Mouse (Mus musculus) MEL (cell line): ENCODE results near the gene Foxj3. TPM values are rescaled to one million over a fixed set of nuclear protein-coding genes. Genes with fewer than 3 reads are reported as not detected.

ENCODE experiments used
- DNase-seq: peaks from one replicate; pipeline ENCODE4 v3.0.0; 2011; ENCODE audit warnings: low read depth, low spot score
- H3K27ac ChIP-seq: 2 replicates; pipeline ENCODE4 v1.5.1; 2012; ENCODE audit warnings: low read depth, mild to moderate bottlenecking, control low read depth, low read length, moderate library complexity; ENCODE audit not compliant: control insufficient read depth
- H3K27me3 ChIP-seq, 2 experiments: fragments of 150-350 bp in 1 of 2; sonication (generic) in 1 of 2; 2 replicates each; pipeline ENCODE4 v1.6.1; 2012; ENCODE audit warnings: low read length in 2 of 2, mild to moderate bottlenecking in 2 of 2, improper control_type of control experiment in 1 of 2, moderate library complexity in 1 of 2; ENCODE audit not compliant: insufficient read depth in 2 of 2, control insufficient read depth in 1 of 2
- H3K36me3 ChIP-seq, 2 experiments: 2 replicates each; pipeline ENCODE4 v1.6.1; 2012 to 2014; ENCODE audit warnings: low read length in 2 of 2, improper control_type of control experiment in 1 of 2, inconsistent platforms in 1 of 2, mild to moderate bottlenecking in 1 of 2; ENCODE audit not compliant: insufficient read depth in 2 of 2, control insufficient read depth in 1 of 2
- H3K4me1 ChIP-seq, 2 experiments: fragments of 150-350 bp in 1 of 2; sonication (generic) in 1 of 2; 2 replicates each; pipeline ENCODE4 v1.6.1; 2012; ENCODE audit warnings: low read length in 2 of 2, improper control_type of control experiment in 1 of 2, mild to moderate bottlenecking in 1 of 2; ENCODE audit not compliant: insufficient read depth in 2 of 2, control insufficient read depth in 1 of 2
- H3K4me3 ChIP-seq, 2 experiments: fragments of 150-350 bp in 1 of 2; sonication (generic) in 1 of 2; 2 replicates each; pipeline ENCODE4 v1.5.1; 2012; ENCODE audit warnings: low read depth in 2 of 2, low read length in 2 of 2, mild to moderate bottlenecking in 2 of 2, moderate library complexity in 2 of 2, control low read depth in 1 of 2, improper control_type of control experiment in 1 of 2; ENCODE audit not compliant: control insufficient read depth in 1 of 2, insufficient read depth in 1 of 2
- H3K79me2 ChIP-seq: 2 replicates; pipeline ENCODE4 v1.6.1; 2012; ENCODE audit warnings: mild to moderate bottlenecking, low read length, moderate library complexity; ENCODE audit not compliant: control insufficient read depth, poor library complexity, insufficient read depth
- H3K9ac ChIP-seq: 2 replicates; pipeline ENCODE4 v1.6.1; 2012; ENCODE audit warnings: low read depth, mild to moderate bottlenecking, control low read depth, low read length, moderate library complexity; ENCODE audit not compliant: control insufficient read depth, poor library complexity, severe bottlenecking
- H3K9me3 ChIP-seq: fragments of 150-350 bp; sonication (generic); replicated peaks from 2 replicates; pipeline ENCODE4 v1.6.1; 2012; ENCODE audit warnings: mild to moderate bottlenecking, low read length, improper control_type of control experiment, moderate library complexity; ENCODE audit not compliant: insufficient read depth
- BHLHE40 ChIP-seq: IDR thresholded peaks from 2 replicates; pipeline ENCODE4 v1.6.1; 2012; ENCODE audit warnings: low read depth, mild to moderate bottlenecking, inconsistent platforms, low read length, improper control_type of control experiment, borderline replicate concordance
- CHD1 ChIP-seq: IDR thresholded peaks from 2 replicates; pipeline ENCODE4 v1.6.1; 2012; ENCODE audit warnings: low read depth, mild to moderate bottlenecking, inconsistent platforms, low read length, improper control_type of control experiment
- CHD2 ChIP-seq: IDR thresholded peaks from 2 replicates; pipeline ENCODE4 v1.6.1; 2011; ENCODE audit warnings: low read length, improper control_type of control experiment
- CTCF ChIP-seq, 3 experiments: IDR thresholded peaks in 2 of 3; conservative IDR thresholded peaks in 1 of 3; 2 replicates each; pipeline ENCODE4 v1.5.1; 2011 to 2012; ENCODE audit warnings: low read length in 3 of 3, low read depth in 2 of 3, mild to moderate bottlenecking in 2 of 3, improper control_type of control experiment in 1 of 3, inconsistent platforms in 1 of 3, mixed read lengths in 1 of 3, moderate library complexity in 1 of 3; ENCODE audit not compliant: control insufficient read depth in 1 of 3, insufficient read depth in 1 of 3, poor library complexity in 1 of 3, severe bottlenecking in 1 of 3
- ELF1 ChIP-seq: IDR thresholded peaks from 2 replicates; pipeline ENCODE4 v1.6.1; 2014; ENCODE audit warnings: low read depth, mild to moderate bottlenecking, inconsistent platforms, low read length, improper control_type of control experiment, moderate library complexity
- ETS1 ChIP-seq: IDR thresholded peaks from 2 replicates; pipeline ENCODE4 v1.6.1; 2012; ENCODE audit warnings: low read depth, mild to moderate bottlenecking, inconsistent platforms, low read length, improper control_type of control experiment, moderate library complexity
- GABPA ChIP-seq: IDR thresholded peaks from 2 replicates; pipeline ENCODE4 v1.6.1; 2012; ENCODE audit warnings: low read depth, mild to moderate bottlenecking, inconsistent platforms, low read length, improper control_type of control experiment, moderate library complexity
- GATA1 ChIP-seq: IDR thresholded peaks from 2 replicates; pipeline ENCODE4 v1.6.1; 2011; ENCODE audit warnings: low read depth, low read length, improper control_type of control experiment
- HCFC1 ChIP-seq: IDR thresholded peaks from 2 replicates; pipeline ENCODE4 v1.6.1; 2012; ENCODE audit warnings: low read depth, mild to moderate bottlenecking, inconsistent platforms, low read length, improper control_type of control experiment, moderate library complexity
- JUND ChIP-seq: IDR thresholded peaks from 2 replicates; pipeline ENCODE4 v1.6.1; 2011; ENCODE audit warnings: low read depth, mild to moderate bottlenecking, improper control_type of control experiment, low read length
- KAT2A ChIP-seq: conservative IDR thresholded peaks from 2 replicates; pipeline ENCODE4 v1.6.1; 2012; ENCODE audit warnings: low read depth, low read length, improper control_type of control experiment, inconsistent platforms
- MAFK ChIP-seq: IDR thresholded peaks from 2 replicates; pipeline ENCODE4 v1.6.1; 2011; ENCODE audit warnings: low read depth, mild to moderate bottlenecking, low read length, improper control_type of control experiment, borderline replicate concordance
- MAZ ChIP-seq: IDR thresholded peaks from 2 replicates; pipeline ENCODE4 v1.6.1; 2012; ENCODE audit warnings: low read depth, mild to moderate bottlenecking, inconsistent platforms, low read length, improper control_type of control experiment
- MEF2A ChIP-seq: IDR thresholded peaks from 2 replicates; pipeline ENCODE4 v1.6.1; 2014; ENCODE audit warnings: low read depth, mild to moderate bottlenecking, inconsistent platforms, low read length, improper control_type of control experiment; ENCODE audit not compliant: poor library complexity, insufficient replicate concordance, severe bottlenecking; ENCODE audit errors: extremely low read depth
- MXI1 ChIP-seq: IDR thresholded peaks from 2 replicates; pipeline ENCODE4 v1.6.1; 2011; ENCODE audit warnings: mild to moderate bottlenecking, low read depth, low read length, improper control_type of control experiment
- MYC ChIP-seq: IDR thresholded peaks from 2 replicates; pipeline ENCODE4 v1.6.1; 2011; ENCODE audit warnings: low read depth, mild to moderate bottlenecking, low read length, improper control_type of control experiment, moderate library complexity
- NELFE ChIP-seq: IDR thresholded peaks from 2 replicates; pipeline ENCODE4 v1.6.1; 2011; ENCODE audit warnings: low read depth, low read length, improper control_type of control experiment
- NRF1 ChIP-seq: IDR thresholded peaks from 2 replicates; pipeline ENCODE4 v1.6.1; 2014; ENCODE audit warnings: low read depth, mild to moderate bottlenecking, inconsistent platforms, low read length, improper control_type of control experiment, moderate library complexity; ENCODE audit not compliant: poor library complexity, insufficient read depth, severe bottlenecking
- POLR2A ChIP-seq, 2 experiments: IDR thresholded peaks; 2 replicates each; pipeline ENCODE4 v1.6.1; 2011 to 2012; ENCODE audit warnings: low read length in 2 of 2, mild to moderate bottlenecking in 2 of 2, control low read depth in 1 of 2, improper control_type of control experiment in 1 of 2, low read depth in 1 of 2, moderate library complexity in 1 of 2; ENCODE audit not compliant: control insufficient read depth in 1 of 2, insufficient read depth in 1 of 2, poor library complexity in 1 of 2
- POLR2AphosphoS2 ChIP-seq: IDR thresholded peaks from 2 replicates; pipeline ENCODE4 v1.6.1; 2011; ENCODE audit warnings: low read length, improper control_type of control experiment
- RAD21 ChIP-seq: IDR thresholded peaks from 2 replicates; pipeline ENCODE4 v1.6.1; 2011; ENCODE audit warnings: mild to moderate bottlenecking, low read depth, low read length, improper control_type of control experiment
- RCOR1 ChIP-seq: IDR thresholded peaks from 2 replicates; pipeline ENCODE4 v1.6.1; 2012; ENCODE audit warnings: low read depth, mild to moderate bottlenecking, inconsistent platforms, low read length, improper control_type of control experiment
- SIN3A ChIP-seq: IDR thresholded peaks from 2 replicates; pipeline ENCODE4 v1.6.1; 2012; ENCODE audit warnings: low read length, improper control_type of control experiment, inconsistent platforms
- SMC3 ChIP-seq: IDR thresholded peaks from 2 replicates; pipeline ENCODE4 v1.6.1; 2011; ENCODE audit warnings: low read depth, low read length, improper control_type of control experiment
- TBP ChIP-seq: IDR thresholded peaks from 2 replicates; pipeline ENCODE4 v1.8.0; 2011; ENCODE audit warnings: low read depth, low read length, improper control_type of control experiment
- USF2 ChIP-seq, 2 experiments: IDR thresholded peaks; 2 replicates each; pipeline ENCODE4 v1.6.1; 2011 to 2012; ENCODE audit warnings: improper control_type of control experiment in 2 of 2, low read length in 2 of 2, borderline replicate concordance in 1 of 2, inconsistent platforms in 1 of 2, low read depth in 1 of 2, mild to moderate bottlenecking in 1 of 2; ENCODE audit not compliant: insufficient read depth in 1 of 2
- ZC3H11A ChIP-seq: IDR thresholded peaks from 2 replicates; pipeline ENCODE4 v1.6.1; 2012; ENCODE audit warnings: low read depth, mild to moderate bottlenecking, inconsistent platforms, low read length, improper control_type of control experiment
- ZMIZ1 ChIP-seq: IDR thresholded peaks from 2 replicates; pipeline ENCODE4 v1.6.1; 2012; ENCODE audit warnings: low read depth, mild to moderate bottlenecking, inconsistent platforms, low read length, improper control_type of control experiment, moderate library complexity
- ZNF384 ChIP-seq: IDR thresholded peaks from 2 replicates; pipeline ENCODE4 v1.6.1; 2012; ENCODE audit warnings: low read depth, mild to moderate bottlenecking, inconsistent platforms, low read length, improper control_type of control experiment
- polyA plus RNA-seq, 2 experiments: library from polyadenylated mRNA; stranded (reverse) in 1 of 2; unstranded in 1 of 2; fragments of >175 nt in 1 of 2; fragments of >200 nt in 1 of 2; gene quantifications; 2 replicates each; pipeline versions ENCODE4 v1.2.1 to v1.2.4; 2012; ENCODE audit warnings: low replicate concordance in 2 of 2, low read depth in 1 of 2; ENCODE audit not compliant: insufficient read length in 2 of 2, insufficient read depth in 1 of 2, missing spikeins in 1 of 2
- total RNA-seq: library from RNA; depleted of rRNA; stranded (reverse); fragments of 300-350 nt; gene quantifications from 2 replicates; pipeline ENCODE4 v1.2.3, GENCODE M21; 2012

Foxj3 gene
- total and polyA plus RNA-seq, 3 experiments = 11.0 to 27.0 TPM; not detected in 1

DNA sequence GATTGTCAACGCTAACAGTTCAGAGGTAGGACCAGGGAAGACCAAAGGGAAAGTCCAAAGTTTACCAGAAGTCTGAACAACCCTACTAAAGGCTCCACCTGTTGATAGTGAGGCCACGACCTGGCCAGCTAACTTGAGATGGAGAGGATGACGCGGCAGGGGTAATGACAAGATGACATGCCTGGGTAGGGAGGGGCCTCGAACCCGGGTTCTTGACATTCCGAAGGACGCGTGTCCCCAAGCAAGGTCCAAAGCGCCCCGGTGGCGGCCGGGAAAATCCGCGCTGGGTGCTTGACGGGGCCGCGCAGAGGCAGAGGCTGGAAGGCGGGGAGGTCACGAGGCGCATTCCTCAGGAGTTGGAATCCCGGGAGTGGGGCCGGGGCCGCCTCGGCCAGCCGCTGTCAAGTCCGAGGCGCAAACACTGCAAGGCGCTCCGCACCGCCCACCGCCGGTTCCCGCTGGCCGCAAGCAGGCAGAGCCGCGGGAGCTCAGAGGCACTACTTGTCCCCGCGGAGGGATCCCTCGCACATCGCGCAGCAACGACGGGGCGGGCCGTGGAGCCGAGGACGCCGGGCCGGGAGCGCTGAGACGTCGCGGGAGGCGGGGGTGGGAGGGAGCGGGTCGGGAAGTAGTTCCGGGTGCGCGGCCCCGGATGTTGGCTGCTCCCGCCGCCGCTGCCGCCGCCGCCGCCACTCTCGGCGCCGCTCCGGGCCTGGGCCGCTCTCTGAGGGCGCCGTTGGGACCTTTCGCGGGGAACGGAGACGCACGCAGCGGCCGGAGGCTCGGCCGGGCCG, 2.4 kb downstream of the Foxj3 start, which contains the start of gene Frg2f1 (continued):
- TF ChIP-seq NELFE = peak; percentile 45; the same call in 1 of the 2 replicates
- peak; percentile 35; the same call in 1 of the 2 replicates for TF ChIP-seq NRF1
- peak; percentile 74 for TF ChIP-seq ELF1
- no peak for TF ChIP-seq CTCF (IDR thresholded peaks at IDR 0.05 in 2 of 3, conservative IDR thresholded peaks at IDR 0.05 in 1 of 3; ENCODE audit: control insufficient read depth in 1 of 3, insufficient read depth in 1 of 3, low read depth in 2 of 3, low read length in 3 of 3, poor library complexity in 1 of 3, severe bottlenecking in 1 of 3)
- TF ChIP-seq CHD2 = no peak; the same call in 1 of the 2 replicates
- peak; percentile 98 for TF ChIP-seq MAZ
- TF ChIP-seq MAFK = no peak
- TF ChIP-seq ZMIZ1 = peak; percentile 71; the same call in 1 of the 2 replicates
- peak; percentile 85 for TF ChIP-seq SIN3A
- TF ChIP-seq MXI1 = peak; percentile 73
- TF ChIP-seq POLR2AphosphoS2 = no peak
- no peak for TF ChIP-seq RAD21
- TF ChIP-seq RCOR1 = peak; percentile 39

DNA sequence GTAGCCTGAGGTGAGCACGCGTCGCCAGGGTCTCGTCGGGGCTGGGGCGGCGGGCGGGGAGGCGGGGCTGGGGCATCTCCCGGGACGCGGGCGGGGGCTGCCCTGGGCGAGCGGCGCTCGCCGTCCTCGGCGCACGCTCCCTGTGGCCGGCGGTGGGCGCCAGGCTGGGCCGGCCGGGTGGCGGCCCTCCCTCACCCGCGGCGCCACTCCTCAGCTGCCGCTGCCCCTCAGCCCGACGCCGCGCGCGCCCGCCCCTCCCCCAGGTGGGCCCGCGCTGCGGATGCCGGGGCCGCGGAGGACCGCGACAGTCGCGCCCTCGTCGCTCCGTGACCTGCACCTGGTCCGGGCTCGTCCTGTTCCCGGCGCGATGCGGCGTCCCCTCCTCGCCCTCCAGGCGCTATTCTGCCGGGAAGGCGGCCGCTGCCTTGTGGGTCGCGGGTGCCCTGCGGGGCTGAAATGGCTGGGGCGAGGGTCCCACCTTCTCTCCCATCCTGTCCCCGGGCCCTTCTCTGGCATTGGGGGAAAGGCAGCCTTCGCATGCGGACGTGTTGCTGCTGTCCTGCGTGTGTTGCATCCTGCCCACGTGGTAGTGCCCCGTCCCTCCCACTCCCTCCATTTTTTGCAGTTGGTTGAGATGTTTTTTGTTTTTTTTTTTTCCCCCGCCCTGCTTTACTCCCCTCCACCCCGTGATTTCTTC, 3.2 kb downstream of the Foxj3 start:
- Histone ChIP-seq H3K79me2 (peaks cover 42% of the 10 kb centered on the region), H3K27me3 (no peaks in the 10 kb centered on the region), H3K36me3 (peaks cover 0 to 25% of the 10 kb centered on the region in 2 experiments; a peak in 3 of 4 replicates), H3K4me1 (peaks cover 14 to 15% of the 10 kb centered on the region in 2 experiments), H3K9me3 (no peaks in the 10 kb centered on the region), H3K27ac (peak overlapping the region; percentile 69), H3K4me3 (peak overlapping the region; percentile 95), H3K9ac (peak overlapping the region; percentile 97)
- peak; percentile 69 for DNase-seq
- TF ChIP-seq CHD1 (no peak), TBP (no peak), GATA1 (no peak), RCOR1 (no peak), MYC (peak; percentile 65), ETS1 (no peak), HCFC1 (0 out of 2 replicates have a peak, but pooled peaks have one; percentile 35), BHLHE40 (no peak), MXI1 (peak; percentile 98), ZMIZ1 (no peak), ZC3H11A (no peak), POLR2A (IDR thresholded peaks at IDR 0.05; ENCODE audit: control insufficient read depth in 1 of 2, insufficient read depth in 1 of 2, low read depth in 1 of 2, low read length in 2 of 2, poor library complexity in 1 of 2) (0 out of 4 replicates have a peak, but pooled peaks of 1 of the 2 experiments have one; percentile 29), ELF1 (no peak), MAFK (no peak), ZNF384 (peak; percentile 67; the same call in 1 of the 2 replicates), CTCF (IDR thresholded peaks at IDR 0.05 in 2 of 3, conservative IDR thresholded peaks at IDR 0.05 in 1 of 3; ENCODE audit: control insufficient read depth in 1 of 3, insufficient read depth in 1 of 3, low read depth in 2 of 3, low read length in 3 of 3, poor library complexity in 1 of 3, severe bottlenecking in 1 of 3) (no peak), KAT2A (no peak), MEF2A (no peak), SIN3A (peak; percentile 86), GABPA (no peak), SMC3 (no peak), POLR2AphosphoS2 (no peak), JUND (no peak), CHD2 (no peak), USF2 (IDR thresholded peaks at IDR 0.05; ENCODE audit: borderline replicate concordance in 1 of 2, insufficient read depth in 1 of 2, low read depth in 1 of 2, low read length in 2 of 2) (no peak)
